Mouse (Mus musculus) T-helper 1 cell (primary cell): Measurements from ENCODE around the gene Dbn1.
"Not testable (repeated sequence)": the region's sequence is repeated elsewhere in the genome, so short reads cannot be mapped to it uniquely, and the experiment has no call there.

Experiments used
- in situ Hi-C: fragments of 300-600 bp; cut with MboI, MseI; formaldehyde crosslinking; loops from one replicate; pipeline ENCODE4 v1.15.1; 2025; ENCODE audit warnings: high pct_unique_total_duplicates

Dbn1 gene

GRCm38 (mm10) chr13:55451785-55452549 lies 35.9 kb downstream of the Dbn1 start:
- in situ Hi-C loops: no loop called here

GRCm38 (mm10) chr13:55451296-55451695 lies 36.6 kb downstream of the Dbn1 start:
- in situ Hi-C loops: no loop called here

- in situ Hi-C loops: no loop called here
These were observed 37.4 kb downstream of the Dbn1 start for GRCm38 (mm10) chr13:55450511-55450980.

GRCm38 (mm10) chr13:55449679-55450441 lies 38.1 kb downstream of the Dbn1 start:
- in situ Hi-C loops: no loop called here

- in situ Hi-C loops: no loop called here
These were observed 38.7 kb downstream of the Dbn1 start for GRCm38 (mm10) chr13:55449205-55449604.

- in situ Hi-C loops: no loop called here
These were observed 39.8 kb downstream of the Dbn1 start for GRCm38 (mm10) chr13:55448131-55448530.

GRCm38 (mm10) chr13:55447543-55447943 lies 40.4 kb downstream of the Dbn1 start:
- in situ Hi-C loops: no loop called here

- in situ Hi-C loops: no loop called here
These were observed 41.3 kb downstream of the Dbn1 start for GRCm38 (mm10) chr13:55446483-55447105.

- in situ Hi-C loops: no loop called here
These were observed 42.4 kb downstream of the Dbn1 start for GRCm38 (mm10) chr13:55445361-55446091.

- in situ Hi-C loops: no loop called here
These were observed 43.0 kb downstream of the Dbn1 start, which contains the start of gene Grk6 for GRCm38 (mm10) chr13:55444937-55445315. TSS of gene Grk6 (plus strand) at chr13:55445072.

GRCm38 (mm10) chr13:55444286-55444936 lies 43.5 kb downstream of the Dbn1 start:
- in situ Hi-C loops: no loop called here

GRCm38 (mm10) chr13:55443799-55444285 lies 44.1 kb downstream of the Dbn1 start:
- in situ Hi-C loops: no loop called here

GRCm38 (mm10) chr13:55437111-55437629 lies 50.7 kb downstream of the Dbn1 start:
- in situ Hi-C loops: not testable (repeated sequence)

- in situ Hi-C loops: no loop called here
These were observed 55.8 kb downstream of the Dbn1 start for GRCm38 (mm10) chr13:55431889-55432685.

- in situ Hi-C loops: no loop called here
These were observed 57.3 kb downstream of the Dbn1 start for GRCm38 (mm10) chr13:55430566-55430965.

GRCm38 (mm10) chr13:55429226-55429888 lies 58.6 kb downstream of the Dbn1 start:
- in situ Hi-C loops: no loop called here

- in situ Hi-C loops: no loop called here
These were observed 61.3 kb downstream of the Dbn1 start, which contains the start of gene F12 for GRCm38 (mm10) chr13:55426613-55427012. TSS of gene F12 (minus strand) at chr13:55426793.
